Mouse (Mus musculus): ENCODE results near the gene Scyl1. TPM values are rescaled to one million over a fixed set of nuclear protein-coding genes. Genes with fewer than 3 reads are reported as not detected.

Gene Scyl1
- polyA plus RNA-seq, 1 experiment from 2014 or later, result 73.5 TPM

GRCm38 (mm10) chr19:5713255-5713654, 58.0 kb downstream of the Scyl1 start:
- H3K4me1 ChIP-seq (ENCODE audit: control insufficient read depth, insufficient read depth, low read length), result peaks cover 15% of the 10 kb centered on the region
- H3K9ac ChIP-seq (replicated peaks; ENCODE audit: low read length), result no peak overlapping the region
- H3K4me2 ChIP-seq (ENCODE audit: low read length), result no peak overlapping the region
- DNase-seq (no peak), ATAC-seq (ENCODE audit: low FRiP score, low TSS enrichment) (no peak)
- peaks cover 62% of the 10 kb centered on the region for H3K36me3 ChIP-seq (ENCODE audit: control insufficient read depth, insufficient read depth, low read length)
- 82% methylated on average over 5 of the region's 5 CpGs for WGBS
- H3K27ac ChIP-seq (replicated peaks; ENCODE audit: low read depth, low read length), result no peak overlapping the region
- H3K27me3 ChIP-seq (ENCODE audit: control insufficient read depth, insufficient read depth, low read length), result no peaks in the 10 kb centered on the region
- H3K9me3 ChIP-seq (ENCODE audit: control insufficient read depth, low read length), result no peaks in the 10 kb centered on the region
- no peak overlapping the region for H3K4me3 ChIP-seq (replicated peaks; ENCODE audit: low read depth, low read length)

GRCm38 (mm10) chr19:5711907-5712460, 59.2 kb downstream of the Scyl1 start:
- WGBS, result 94% methylated on average over 14 of the region's 14 CpGs

GRCm38 (mm10) chr19:5711218-5711617, 60.0 kb downstream of the Scyl1 start:
- H3K4me3 ChIP-seq (replicated peaks; ENCODE audit: low read depth, low read length), result no peak overlapping the region
- no peak for ATAC-seq (ENCODE audit: low FRiP score, low TSS enrichment)

More at GRCm38 (mm10) chr19:5711907-5712460, 59.2 kb downstream of the Scyl1 start:
- ATAC-seq (ENCODE audit: low FRiP score, low TSS enrichment) (no peak), DNase-seq (no peak)
- Histone ChIP-seq H3K9ac (replicated peaks; ENCODE audit: low read length) (no peak overlapping the region), H3K4me1 (ENCODE audit: control insufficient read depth, insufficient read depth, low read length) (peaks cover 12% of the 10 kb centered on the region), H3K27ac (replicated peaks; ENCODE audit: low read depth, low read length) (no peak overlapping the region), H3K4me2 (ENCODE audit: low read length) (no peak overlapping the region), H3K36me3 (ENCODE audit: control insufficient read depth, insufficient read depth, low read length) (peaks cover 67% of the 10 kb centered on the region), H3K27me3 (ENCODE audit: control insufficient read depth, insufficient read depth, low read length) (no peaks in the 10 kb centered on the region), H3K9me3 (ENCODE audit: control insufficient read depth, low read length) (no peaks in the 10 kb centered on the region), H3K4me3 (replicated peaks; ENCODE audit: low read depth, low read length) (no peak overlapping the region)

GRCm38 (mm10) chr19:5710581-5710980, 60.6 kb downstream of the Scyl1 start:
- 79% methylated on average over 8 of the region's 8 CpGs for WGBS
- H3K9ac ChIP-seq (replicated peaks; ENCODE audit: low read length), result no peak overlapping the region
- peaks cover 75% of the 10 kb centered on the region for H3K36me3 ChIP-seq (ENCODE audit: control insufficient read depth, insufficient read depth, low read length)
- H3K27me3 ChIP-seq (ENCODE audit: control insufficient read depth, insufficient read depth, low read length), result no peaks in the 10 kb centered on the region
- DNase-seq, result no peak
- no peaks in the 10 kb centered on the region for H3K4me1 ChIP-seq (ENCODE audit: control insufficient read depth, insufficient read depth, low read length)
- no peak overlapping the region for H3K27ac ChIP-seq (replicated peaks; ENCODE audit: low read depth, low read length)
- H3K4me2 ChIP-seq (ENCODE audit: low read length), result no peak overlapping the region
- no peaks in the 10 kb centered on the region for H3K9me3 ChIP-seq (ENCODE audit: control insufficient read depth, low read length)
- no peak for ATAC-seq (ENCODE audit: low FRiP score, low TSS enrichment)
- H3K4me3 ChIP-seq (replicated peaks; ENCODE audit: low read depth, low read length), result no peak overlapping the region

More at GRCm38 (mm10) chr19:5711218-5711617, 60.0 kb downstream of the Scyl1 start:
- Histone ChIP-seq H3K9me3 (ENCODE audit: control insufficient read depth, low read length) (no peaks in the 10 kb centered on the region), H3K4me2 (ENCODE audit: low read length) (no peak overlapping the region), H3K36me3 (ENCODE audit: control insufficient read depth, insufficient read depth, low read length) (peaks cover 71% of the 10 kb centered on the region), H3K27ac (replicated peaks; ENCODE audit: low read depth, low read length) (no peak overlapping the region), H3K4me1 (ENCODE audit: control insufficient read depth, insufficient read depth, low read length) (peaks cover 4% of the 10 kb centered on the region), H3K27me3 (ENCODE audit: control insufficient read depth, insufficient read depth, low read length) (no peaks in the 10 kb centered on the region), H3K9ac (replicated peaks; ENCODE audit: low read length) (no peak overlapping the region)
- DNase-seq, result peak; percentile 83
- WGBS, result 5% methylated on average over 3 of the region's 3 CpGs

GRCm38 (mm10) chr19:5710068-5710467, 61.2 kb downstream of the Scyl1 start:
- Histone ChIP-seq H3K27me3 (ENCODE audit: control insufficient read depth, insufficient read depth, low read length) (no peaks in the 10 kb centered on the region), H3K9me3 (ENCODE audit: control insufficient read depth, low read length) (no peaks in the 10 kb centered on the region), H3K4me2 (ENCODE audit: low read length) (no peak overlapping the region), H3K36me3 (ENCODE audit: control insufficient read depth, insufficient read depth, low read length) (peaks cover 74% of the 10 kb centered on the region), H3K4me3 (replicated peaks; ENCODE audit: low read depth, low read length) (no peak overlapping the region), H3K27ac (replicated peaks; ENCODE audit: low read depth, low read length) (no peak overlapping the region), H3K4me1 (ENCODE audit: control insufficient read depth, insufficient read depth, low read length) (no peaks in the 10 kb centered on the region), H3K9ac (replicated peaks; ENCODE audit: low read length) (no peak overlapping the region)
- ATAC-seq (ENCODE audit: low FRiP score, low TSS enrichment), result no peak
- 97% methylated on average over 6 of the region's 6 CpGs for whole genome bisulfite sequencing
- no peak for DNase-seq

Other genes with a start within 250 kb of the Scyl1 start
- gene Ovol1, start 210.8 kb downstream of the Scyl1 start, polyA plus RNA-seq (2014; fragmentation: Nextera tagmentation; extraction: Ambion mirVana), result not detected in 2 replicates
- gene Ap5b1, start 203.4 kb downstream of the Scyl1 start, polyA plus RNA-seq (2014; fragmentation: Nextera tagmentation; extraction: Ambion mirVana), result 1.6 and 2.8 TPM in 2 replicates
- 46.8 and 58.8 TPM in 2 replicates for gene Rnaseh2c, start 169.5 kb downstream of the Scyl1 start, polyA plus RNA-seq (2014; fragmentation: Nextera tagmentation; extraction: Ambion mirVana)
- 49.5 and 58.3 TPM in 2 replicates for gene Kat5, start 161.2 kb downstream of the Scyl1 start, polyA plus RNA-seq (2014; fragmentation: Nextera tagmentation; extraction: Ambion mirVana)
- gene Rela, start 133.9 kb downstream of the Scyl1 start, polyA plus RNA-seq (2014; fragmentation: Nextera tagmentation; extraction: Ambion mirVana), result 30.0 and 30.2 TPM in 2 replicates
- gene Sipa1, start 107.7 kb downstream of the Scyl1 start, polyA plus RNA-seq (2014; fragmentation: Nextera tagmentation; extraction: Ambion mirVana), result 8.1 and 11.5 TPM in 2 replicates
- gene Map3k11, start 82.7 kb downstream of the Scyl1 start, polyA plus RNA-seq (2014; fragmentation: Nextera tagmentation; extraction: Ambion mirVana), result 6.8 and 12.1 TPM in 2 replicates
- gene Pcnx3, start 82.5 kb downstream of the Scyl1 start, polyA plus RNA-seq (2014; fragmentation: Nextera tagmentation; extraction: Ambion mirVana), result 33.6 and 34.4 TPM in 2 replicates
- gene Kcnk7, start 67.1 kb downstream of the Scyl1 start, polyA plus RNA-seq (2014; fragmentation: Nextera tagmentation; extraction: Ambion mirVana), result 0.21 and 0.28 TPM in 2 replicates
- 12.4 and 14.3 TPM in 2 replicates for gene Ehbp1l1, start 45.1 kb downstream of the Scyl1 start, polyA plus RNA-seq (2014; fragmentation: Nextera tagmentation; extraction: Ambion mirVana)
- 154 and 169 TPM in 2 replicates for gene Fam89b, start 41.8 kb downstream of the Scyl1 start, polyA plus RNA-seq (2014; fragmentation: Nextera tagmentation; extraction: Ambion mirVana)
- gene Ltbp3, start 30.5 kb downstream of the Scyl1 start, polyA plus RNA-seq (2014; fragmentation: Nextera tagmentation; extraction: Ambion mirVana), result 10.1 and 10.5 TPM in 2 replicates
- 8.3 and 12.2 TPM in 2 replicates for gene Frmd8, start 103.9 kb upstream of the Scyl1 start, polyA plus RNA-seq (2014; fragmentation: Nextera tagmentation; extraction: Ambion mirVana)
- gene Slc25a45, start 106.4 kb upstream of the Scyl1 start, polyA plus RNA-seq (2014; fragmentation: Nextera tagmentation; extraction: Ambion mirVana), result 0.73 and 1.2 TPM in 2 replicates
- gene Tigd3, start 122.7 kb upstream of the Scyl1 start, polyA plus RNA-seq (2014; fragmentation: Nextera tagmentation; extraction: Ambion mirVana), result 9.9 and 10.8 TPM in 2 replicates
- gene Dpf2, start 141.6 kb upstream of the Scyl1 start, polyA plus RNA-seq (2014; fragmentation: Nextera tagmentation; extraction: Ambion mirVana), result 96.6 and 108 TPM in 2 replicates
- 12.3 and 16.2 TPM in 2 replicates for gene Cdc42ep2, start 153.4 kb upstream of the Scyl1 start, polyA plus RNA-seq (2014; fragmentation: Nextera tagmentation; extraction: Ambion mirVana)
- 17.6 and 23.4 TPM in 2 replicates for gene Pola2, start 192.8 kb upstream of the Scyl1 start, polyA plus RNA-seq (2014; fragmentation: Nextera tagmentation; extraction: Ambion mirVana)
- gene Slc22a20, start 214.7 kb upstream of the Scyl1 start, polyA plus RNA-seq (2014; fragmentation: Nextera tagmentation; extraction: Ambion mirVana), result not detected in 2 replicates
- gene Capn1, start 244.5 kb upstream of the Scyl1 start, polyA plus RNA-seq (2014; fragmentation: Nextera tagmentation; extraction: Ambion mirVana), result 2.4 and 2.6 TPM in 2 replicates

All from midbrain, embryonic 14.5 days (tissue).